Comparison of ENCODE assay signal across 33 mouse cellular contexts in genomic region chr7:143919031-143919679, GRCm38 (mm10). TPM values are rescaled to one million over a fixed set of nuclear protein-coding genes. Genes with fewer than 3 reads are reported as not detected.
DNase-seq lines count a peak whose midpoint lies in the region; ATAC-seq lines count a peak whose summit lies in the region.
"Had no signal": no experiment of that assay in that cellular context is flagged by ENCODE, and none has a peak within 500 bp of the region (broad histone marks: within the 10 kb centered on the region; RNA-seq: fewer than 3 reads in every experiment).

No protein-coding gene starts in this region.

- 0 out of 2 replicates have a peak, but pooled peaks cover 4% of the 10 kb centered on the region for H3K4me1 ChIP-seq in intestine, embryonic 16.5 days (ENCODE audit: control insufficient read depth, insufficient read depth, low read length)
- H3K4me1 ChIP-seq in lung, embryonic 16.5 days (replicated peaks; ENCODE audit: control insufficient read depth, insufficient read depth, low read length), result 0 out of 2 replicates have a peak, but pooled peaks cover 7% of the 10 kb centered on the region
- H3K4me1 ChIP-seq in midbrain, embryonic 10.5 days, result no peaks in the 10 kb centered on the region
- H3K4me1 ChIP-seq in kidney, embryonic 16.5 days (ENCODE audit: insufficient read depth, low read length), result peaks cover 10% of the 10 kb centered on the region; the same call in 1 of the 2 replicates
- H3K4me1 ChIP-seq: embryonic facial prominence, embryonic 13.5 days; forebrain, embryonic 12.5 days; heart, embryonic 15.5 days; limb, embryonic 12.5 days; liver, embryonic 12.5 days had no signal

- 65% methylated on average over 3 of the region's 3 CpGs for WGBS in intestine, embryonic 16.5 days
- WGBS in lung, embryonic 16.5 days, result 48% methylated on average over 3 of the region's 3 CpGs
- WGBS in midbrain, embryonic 10.5 days, result 88% methylated on average over 3 of the region's 3 CpGs
- WGBS in kidney, embryonic 16.5 days, result 71% methylated on average over 3 of the region's 3 CpGs

- H3K27ac ChIP-seq in intestine, embryonic 16.5 days (ENCODE audit: low read length), result no peak overlapping the region
- H3K27ac ChIP-seq in lung, embryonic 16.5 days (ENCODE audit: low read length), result peak overlapping the region; percentile 70
- no peak overlapping the region for H3K27ac ChIP-seq in midbrain, embryonic 10.5 days (replicated peaks)
- no peak overlapping the region for H3K27ac ChIP-seq in kidney, embryonic 16.5 days (ENCODE audit: low read length)
- H3K27ac ChIP-seq: embryonic facial prominence, embryonic 13.5 days; forebrain, embryonic 12.5 days; heart, embryonic 15.5 days; hindbrain, embryonic 14.5 days; limb, embryonic 12.5 days; liver, embryonic 12.5 days; macrophage had no signal

- peak; percentile 51 to 79 for DNase-seq in lung, postnatal 4 days
- DNase-seq in left cerebral cortex, adult 8-10 months (ENCODE audit: low spot score in 2 of 2), result no peak
- DNase-seq in kidney, adult 11 months, result no peak
- no peak for DNase-seq in midbrain, embryonic 10.5 days (ENCODE audit: low spot score)
- DNase-seq: adrenal gland, postnatal 14 days; cerebellum, adult 8-10 months; cerebellum, postnatal 36 days; embryo, embryonic 11 days; heart, postnatal 4 days; kidney, postnatal 14 days; layer of hippocampus, postnatal 36 days; spleen, adult 18-20 months; thymus, postnatal 25 days had no signal

- no peaks in the 10 kb centered on the region for H3K27me3 ChIP-seq in intestine, embryonic 16.5 days (replicated peaks; ENCODE audit: control insufficient read depth, insufficient read depth, low read length)
- no peaks in the 10 kb centered on the region for H3K27me3 ChIP-seq in lung, embryonic 16.5 days (ENCODE audit: control insufficient read depth, insufficient read depth, low read depth, low read length)
- H3K27me3 ChIP-seq in midbrain, embryonic 10.5 days (ENCODE audit: low read depth, poor library complexity, severe bottlenecking), result no peaks in the 10 kb centered on the region
- no peaks in the 10 kb centered on the region for H3K27me3 ChIP-seq in kidney, embryonic 16.5 days (ENCODE audit: insufficient read depth, low read length)
- H3K27me3 ChIP-seq: embryonic facial prominence, embryonic 13.5 days; forebrain, embryonic 12.5 days; heart, embryonic 15.5 days; limb, embryonic 12.5 days; liver, embryonic 12.5 days had no signal

- no peaks in the 10 kb centered on the region for H3K36me3 ChIP-seq in intestine, embryonic 16.5 days (ENCODE audit: control insufficient read depth, insufficient read depth, low read length)
- no peaks in the 10 kb centered on the region for H3K36me3 ChIP-seq in lung, embryonic 16.5 days (ENCODE audit: control insufficient read depth, insufficient read depth, low read length)
- no peaks in the 10 kb centered on the region for H3K36me3 ChIP-seq in midbrain, embryonic 10.5 days
- H3K36me3 ChIP-seq in kidney, embryonic 16.5 days (ENCODE audit: insufficient read depth, low read length), result no peaks in the 10 kb centered on the region
- H3K36me3 ChIP-seq: embryonic facial prominence, embryonic 13.5 days; forebrain, embryonic 12.5 days; heart, embryonic 15.5 days; limb, embryonic 12.5 days; liver, embryonic 12.5 days had no signal

- 0 out of 2 replicates have a peak, but pooled peaks have one; percentile 38 for ATAC-seq in intestine, embryonic 16.5 days
- ATAC-seq in lung, embryonic 16.5 days (ENCODE audit: low read depth), result peak; percentile 92
- no peak for ATAC-seq in kidney, embryonic 16.5 days (ENCODE audit: low FRiP score, low TSS enrichment)
- ATAC-seq: inflammation-experienced regulatory T-cells, adult 6 months; liver, embryonic 12.5 days; midbrain, embryonic 16.5 days had no signal

- H3K4me2 ChIP-seq in intestine, embryonic 16.5 days (ENCODE audit: low read depth, low read length), result no peak overlapping the region
- no peak overlapping the region for H3K4me2 ChIP-seq in lung, embryonic 16.5 days (ENCODE audit: low read depth, low read length)
- no peak overlapping the region for H3K4me2 ChIP-seq in kidney, embryonic 16.5 days (replicated peaks; ENCODE audit: low read depth, low read length)
- H3K4me2 ChIP-seq: embryonic facial prominence, embryonic 13.5 days; forebrain, embryonic 12.5 days; heart, embryonic 15.5 days; hindbrain, embryonic 14.5 days; limb, embryonic 12.5 days; liver, embryonic 12.5 days had no signal

- no peak overlapping the region for H3K4me3 ChIP-seq in intestine, embryonic 16.5 days (ENCODE audit: low read length)
- H3K4me3 ChIP-seq in lung, embryonic 16.5 days (ENCODE audit: low read length), result no peak overlapping the region
- no peak overlapping the region for H3K4me3 ChIP-seq in midbrain, embryonic 10.5 days
- H3K4me3 ChIP-seq in kidney, embryonic 16.5 days (ENCODE audit: low read length), result no peak overlapping the region
- H3K4me3 ChIP-seq: embryonic facial prominence, embryonic 13.5 days; erythroblast, embryonic 14.5 days; forebrain, embryonic 12.5 days; heart, embryonic 15.5 days; limb, embryonic 12.5 days; liver, embryonic 12.5 days; myocyte had no signal

- H3K9me3 ChIP-seq in intestine, embryonic 16.5 days (ENCODE audit: control insufficient read depth, low read length), result no peaks in the 10 kb centered on the region
- 0 out of 2 replicates have a peak, but pooled peaks cover 2% of the 10 kb centered on the region for H3K9me3 ChIP-seq in lung, embryonic 16.5 days (ENCODE audit: control insufficient read depth, low read length)
- no peaks in the 10 kb centered on the region for H3K9me3 ChIP-seq in midbrain, embryonic 10.5 days (replicated peaks)
- H3K9me3 ChIP-seq in kidney, embryonic 16.5 days (ENCODE audit: low read length), result no peaks in the 10 kb centered on the region; the same call in 1 of the 2 replicates
- H3K9me3 ChIP-seq: embryonic facial prominence, embryonic 13.5 days; forebrain, embryonic 12.5 days; limb, embryonic 12.5 days; liver, embryonic 12.5 days had no signal

- no peak overlapping the region for H3K9ac ChIP-seq in intestine, embryonic 16.5 days (ENCODE audit: low read depth, low read length)
- no peak overlapping the region for H3K9ac ChIP-seq in lung, embryonic 16.5 days (ENCODE audit: low read length)
- no peak overlapping the region for H3K9ac ChIP-seq in kidney, embryonic 16.5 days (replicated peaks; ENCODE audit: low read length)
- H3K9ac ChIP-seq: embryonic facial prominence, embryonic 13.5 days; forebrain, embryonic 12.5 days; heart, embryonic 15.5 days; hindbrain, embryonic 14.5 days; limb, embryonic 12.5 days; liver, embryonic 12.5 days had no signal

RNA-seq across cellular contexts. Expression of gene Gm498, which starts 52.5 kb away (rescaled TPM):
- polyA plus RNA-seq in intestine, embryonic 16.5 days (2015; fragmentation: Nextera tagmentation; extraction: Ambion mirVana), result not detected in 2 replicates
- polyA plus RNA-seq in lung, embryonic 16.5 days (2015; fragmentation: Nextera tagmentation; extraction: Ambion mirVana), result not detected in 2 replicates
- not detected for total RNA-seq in left cerebral cortex, adult 8-10 months (2022)
- not detected in 2 replicates for polyA plus RNA-seq in midbrain, embryonic 10.5 days (2016; fragmentation: Nextera tagmentation; extraction: Ambion mirVana)
- not detected in 2 replicates for polyA plus RNA-seq in kidney, embryonic 16.5 days (2015; fragmentation: Nextera tagmentation; extraction: Ambion mirVana)
- total RNA-seq: adrenal gland, postnatal 14 days; gastrocnemius, adult 18-20 months; heart, postnatal 4 days; layer of hippocampus, adult 18-20 months; layer of hippocampus, postnatal 36 days; left cerebral cortex, postnatal 14 days had no signal
- polyA plus RNA-seq: brain, embryonic 14.5 days; C2C12; embryonic facial prominence, embryonic 13.5 days; erythroblast, embryonic 14.5 days; forebrain, embryonic 12.5 days; heart, embryonic 15.5 days; hindbrain, embryonic 14.5 days; inflammation-experienced regulatory T-cells, adult 6 months; limb, embryonic 12.5 days; liver, embryonic 12.5 days; macrophage; midbrain, embryonic 16.5 days; myocyte; neural tube, embryonic 14.5 days had no signal

Comparison
In these comparisons a context has a peak if more than half of its experiments do, and no peak if none do; other contexts are left out.
1. DNase-seq: peak in lung, postnatal 4 days (2 of 2); none in left cerebral cortex, adult 8-10 months (0 of 2), kidney, adult 11 months (single experiment) and midbrain, embryonic 10.5 days (single experiment).